Mouse (Mus musculus): ENCODE measurements around the gene Myh9. TPM values are rescaled to one million over a fixed set of nuclear protein-coding genes. Genes with fewer than 3 reads are reported as not detected.
A peak's percentile ranks its signal among the peaks of the same experiment; 100 is the strongest.
"Not testable (repeated sequence)": the region's sequence is repeated elsewhere in the genome, so short reads cannot be mapped to it uniquely, and the experiment has no call there.

The Myh9 gene
- total RNA-seq, 2 experiments from 2014 or later, result 105 to 158 TPM

- no peak for ATAC-seq (replicated peaks; ENCODE audit: low FRiP score, poor library complexity, severe bottlenecking)
Observed at GRCm38 (mm10) chr15:77872996-77873395, 31.0 kb upstream of the Myh9 start.

- ATAC-seq (replicated peaks; ENCODE audit: low FRiP score, poor library complexity, severe bottlenecking), result no peak
Observed at GRCm38 (mm10) chr15:77868340-77868739, 26.4 kb upstream of the Myh9 start.

GRCm38 (mm10) chr15:77867231-77867968 is 25.4 kb upstream of the Myh9 start:
- ATAC-seq (replicated peaks; ENCODE audit: low FRiP score, poor library complexity, severe bottlenecking), result not testable (repeated sequence)

GRCm38 (mm10) chr15:77866583-77867220 is 24.7 kb upstream of the Myh9 start:
- ATAC-seq (replicated peaks; ENCODE audit: low FRiP score, poor library complexity, severe bottlenecking), result no peak

- ATAC-seq (replicated peaks; ENCODE audit: low FRiP score, poor library complexity, severe bottlenecking), result no peak
Observed at GRCm38 (mm10) chr15:77864063-77864758, 22.2 kb upstream of the Myh9 start.

GRCm38 (mm10) chr15:77862991-77863972 is 21.3 kb upstream of the Myh9 start:
- no peak for ATAC-seq (replicated peaks; ENCODE audit: low FRiP score, poor library complexity, severe bottlenecking)

- no peak for ATAC-seq (replicated peaks; ENCODE audit: low FRiP score, poor library complexity, severe bottlenecking)
Observed at GRCm38 (mm10) chr15:77860081-77860665, 18.2 kb upstream of the Myh9 start.

GRCm38 (mm10) chr15:77857662-77858156 is 15.7 kb upstream of the Myh9 start:
- ATAC-seq (replicated peaks; ENCODE audit: low FRiP score, poor library complexity, severe bottlenecking), result peak; percentile 79

- no peak for ATAC-seq (replicated peaks; ENCODE audit: low FRiP score, poor library complexity, severe bottlenecking)
Observed at GRCm38 (mm10) chr15:77856541-77856940, 14.6 kb upstream of the Myh9 start.

GRCm38 (mm10) chr15:77855301-77855700 is 13.3 kb upstream of the Myh9 start:
- ATAC-seq (replicated peaks; ENCODE audit: low FRiP score, poor library complexity, severe bottlenecking), result no peak

GRCm38 (mm10) chr15:77852001-77852400 is 10.0 kb upstream of the Myh9 start:
- ATAC-seq (replicated peaks; ENCODE audit: low FRiP score, poor library complexity, severe bottlenecking), result no peak

- ATAC-seq (replicated peaks; ENCODE audit: low FRiP score, poor library complexity, severe bottlenecking), result no peak
Observed at GRCm38 (mm10) chr15:77851136-77851535, 9.2 kb upstream of the Myh9 start.

GRCm38 (mm10) chr15:77849572-77850229 is 7.7 kb upstream of the Myh9 start:
- ATAC-seq (replicated peaks; ENCODE audit: low FRiP score, poor library complexity, severe bottlenecking), result no peak

GRCm38 (mm10) chr15:77849039-77849436 is 7.1 kb upstream of the Myh9 start:
- ATAC-seq (replicated peaks; ENCODE audit: low FRiP score, poor library complexity, severe bottlenecking), result no peak

- ATAC-seq (replicated peaks; ENCODE audit: low FRiP score, poor library complexity, severe bottlenecking), result no peak
Observed at GRCm38 (mm10) chr15:77848415-77849038, 6.6 kb upstream of the Myh9 start.

GRCm38 (mm10) chr15:77847826-77848225 is 5.9 kb upstream of the Myh9 start:
- no peak for ATAC-seq (replicated peaks; ENCODE audit: low FRiP score, poor library complexity, severe bottlenecking)

GRCm38 (mm10) chr15:77847108-77847507 is 5.1 kb upstream of the Myh9 start:
- no peak for ATAC-seq (replicated peaks; ENCODE audit: low FRiP score, poor library complexity, severe bottlenecking)

GRCm38 (mm10) chr15:77845931-77846595 is 4.1 kb upstream of the Myh9 start:
- ATAC-seq (replicated peaks; ENCODE audit: low FRiP score, poor library complexity, severe bottlenecking), result not testable (repeated sequence)

All from erythroblast, adult 5-6 weeks (primary cell).